Mouse (Mus musculus) erythroblast, embryonic 14.5 days (primary cell): ENCODE measurements around the gene Mybph.

Source experiments
- GATA1 ChIP-seq: IDR thresholded peaks from 2 replicates; pipeline ENCODE4 v1.6.1; 2012; ENCODE audit warnings: low read length, inconsistent platforms, mixed read lengths
- TAL1 ChIP-seq: IDR thresholded peaks from 3 replicates; pipeline ENCODE4 v1.6.1; 2012; ENCODE audit warnings: low read length, inconsistent platforms, mixed read lengths

DNA sequence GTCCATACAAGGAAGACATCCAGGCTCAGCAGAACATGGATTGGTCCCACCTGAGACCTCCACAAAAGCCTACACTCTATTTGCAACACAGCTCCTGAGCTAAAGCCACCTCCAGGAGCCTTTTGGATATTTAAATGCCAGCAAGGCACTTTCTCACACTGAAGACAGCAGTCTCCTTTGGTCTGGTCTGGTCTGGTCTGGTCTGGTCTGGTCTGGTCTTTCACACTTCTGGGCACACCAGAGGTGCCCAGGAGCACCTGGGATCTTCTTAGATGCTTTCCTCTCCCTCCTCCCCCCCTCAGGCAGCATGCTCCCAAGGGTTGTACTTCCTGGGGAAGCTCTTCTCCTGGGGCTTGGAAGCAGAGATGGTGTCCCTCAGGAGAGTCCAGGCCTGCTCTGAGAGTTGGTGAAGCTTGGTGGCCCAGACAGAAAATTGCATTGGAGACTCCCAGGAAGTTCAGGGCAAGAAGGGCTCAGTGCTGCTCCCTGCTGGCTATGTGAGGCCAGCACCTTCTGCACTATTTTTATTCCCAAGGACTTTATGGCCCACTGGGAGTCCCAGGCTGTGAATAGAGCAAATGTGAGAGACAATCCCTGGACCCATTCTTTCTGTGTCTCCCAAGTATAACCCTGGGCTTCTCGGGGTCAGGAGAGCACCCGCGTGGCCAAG lies 8.6 kb downstream of the Mybph start:
- TF ChIP-seq GATA1 (no peak), TAL1 (no peak)
